Mouse (Mus musculus) neural tube, embryonic 15.5 days (tissue): Measurements from ENCODE around the gene Tcf20. TPM values are rescaled to one million over a fixed set of nuclear protein-coding genes. Genes with fewer than 3 reads are reported as not detected.

ENCODE experiments used
- ATAC-seq: fragments of 200-750 bp; cut with Nextera tagmentation; 2 replicates; pipeline ENCODE4 v1.8.0; 2017; ENCODE audit warnings: mild to moderate bottlenecking, moderate TSS enrichment, moderate library complexity; ENCODE audit not compliant: low FRiP score
- H3K27ac ChIP-seq: fragments of 300-500 bp; sonication (generic); replicated peaks from 2 replicates; pipeline ENCODE4 v1.5.1; 2015; ENCODE audit warnings: mild to moderate bottlenecking, inconsistent platforms
- H3K27me3 ChIP-seq: fragments of 300-500 bp; sonication (generic); replicated peaks from 2 replicates; pipeline ENCODE4 v1.6.1; 2015; ENCODE audit warnings: inconsistent platforms
- H3K36me3 ChIP-seq: fragments of 300-500 bp; sonication (generic); 2 replicates; pipeline ENCODE4 v1.6.1; 2015; ENCODE audit warnings: inconsistent platforms
- H3K4me1 ChIP-seq: fragments of 300-500 bp; sonication (generic); 2 replicates; pipeline ENCODE4 v1.6.1; 2015; ENCODE audit warnings: inconsistent platforms
- H3K4me2 ChIP-seq: fragments of 300-500 bp; sonication (generic); 2 replicates; pipeline ENCODE4 v1.6.1; 2015; ENCODE audit warnings: inconsistent platforms, mild to moderate bottlenecking, moderate library complexity
- H3K4me3 ChIP-seq: fragments of 300-500 bp; sonication (generic); replicated peaks from 2 replicates; pipeline ENCODE4 v1.5.1; 2015; ENCODE audit warnings: mild to moderate bottlenecking, inconsistent platforms
- H3K9ac ChIP-seq: fragments of 300-500 bp; sonication (generic); replicated peaks from 2 replicates; pipeline ENCODE4 v1.6.1; 2015; ENCODE audit warnings: mild to moderate bottlenecking, inconsistent platforms
- H3K9me3 ChIP-seq: fragments of 300-500 bp; sonication (generic); replicated peaks from 2 replicates; pipeline ENCODE4 v1.6.1; 2016; ENCODE audit warnings: inconsistent platforms
- WGBS: fragments of 180-500 bp; shearing (Covaris S2); methylation state at CpG from one replicate; pipeline ENCODE4 v1.1.7; 2015; ENCODE audit warnings: mixed read lengths; 5-methylcytosine and 5-hydroxymethylcytosine counted together
- polyA plus RNA-seq: library from polyadenylated mRNA; unstranded; fragments of >200 nt; fragmentation: Nextera tagmentation; extraction: Ambion mirVana; gene quantifications from 2 replicates; pipeline ENCODE4 v1.2.1, GENCODE M21; 2015

Gene Tcf20
- polyA plus RNA-seq, 1 experiment from 2014 or later = 11.2 TPM

GRCm38 (mm10) chr15:82922052-82922451 lies 65.6 kb downstream of the Tcf20 start:
- Histone ChIP-seq H3K4me1 (peaks cover 94% of the 10 kb centered on the region), H3K4me3 (no peak overlapping the region), H3K4me2 (peak overlapping the region; percentile 36), H3K36me3 (no peaks in the 10 kb centered on the region), H3K9me3 (no peaks in the 10 kb centered on the region), H3K27me3 (peaks cover 24% of the 10 kb centered on the region; the same call in 1 of the 2 replicates), H3K27ac (peak overlapping the region; percentile 71), H3K9ac (peak overlapping the region; percentile 5; the same call in 1 of the 2 replicates)
- ATAC-seq = peak; percentile 45
- WGBS = 15% methylated on average over 12 of the region's 12 CpGs

DNA sequence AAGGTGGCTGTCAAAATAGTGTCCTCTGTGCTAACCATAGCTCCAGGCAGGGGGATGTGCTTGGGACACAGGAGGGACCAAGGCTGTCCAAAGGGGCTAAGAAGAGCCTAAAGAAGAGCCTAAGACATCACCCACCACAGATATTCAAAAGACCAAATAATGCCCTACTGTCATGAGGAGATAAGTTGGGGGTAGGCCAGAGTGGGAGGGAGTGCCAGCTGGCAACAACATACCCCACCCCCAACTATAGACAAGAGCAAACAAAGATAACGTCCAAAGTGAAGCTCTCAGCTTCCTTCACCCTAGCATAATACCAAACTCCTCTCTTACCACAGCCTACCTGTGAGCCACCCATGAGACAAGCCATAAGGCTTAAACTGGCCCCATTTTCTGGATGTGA lies 66.1 kb downstream of the Tcf20 start:
- Histone ChIP-seq H3K9ac (peak overlapping the region; percentile 5; the same call in 1 of the 2 replicates), H3K9me3 (no peaks in the 10 kb centered on the region), H3K4me2 (peak overlapping the region; percentile 36), H3K27ac (peak overlapping the region; percentile 71), H3K4me1 (peaks cover 94% of the 10 kb centered on the region), H3K36me3 (no peaks in the 10 kb centered on the region), H3K27me3 (peaks cover 19% of the 10 kb centered on the region; the same call in 1 of the 2 replicates), H3K4me3 (no peak overlapping the region)
- WGBS = 35% methylated on average over 1 of the region's 1 CpGs
- ATAC-seq = no peak

- H3K36me3 ChIP-seq = no peaks in the 10 kb centered on the region
- H3K4me1 ChIP-seq = peaks cover 94% of the 10 kb centered on the region
- H3K9me3 ChIP-seq = no peaks in the 10 kb centered on the region
- no peak overlapping the region; the same call in 1 of the 2 replicates for H3K9ac ChIP-seq
- ATAC-seq = peak; percentile 9; the same call in 1 of the 2 replicates
- peaks cover 19% of the 10 kb centered on the region; the same call in 1 of the 2 replicates for H3K27me3 ChIP-seq
- WGBS = 5% methylated on average over 13 of the region's 13 CpGs
- H3K4me3 ChIP-seq = no peak overlapping the region
- peak overlapping the region; percentile 71 for H3K27ac ChIP-seq
- H3K4me2 ChIP-seq = peak overlapping the region; percentile 36
Measured at GRCm38 (mm10) chr15:82920895-82921515, 66.7 kb downstream of the Tcf20 start.

DNA sequence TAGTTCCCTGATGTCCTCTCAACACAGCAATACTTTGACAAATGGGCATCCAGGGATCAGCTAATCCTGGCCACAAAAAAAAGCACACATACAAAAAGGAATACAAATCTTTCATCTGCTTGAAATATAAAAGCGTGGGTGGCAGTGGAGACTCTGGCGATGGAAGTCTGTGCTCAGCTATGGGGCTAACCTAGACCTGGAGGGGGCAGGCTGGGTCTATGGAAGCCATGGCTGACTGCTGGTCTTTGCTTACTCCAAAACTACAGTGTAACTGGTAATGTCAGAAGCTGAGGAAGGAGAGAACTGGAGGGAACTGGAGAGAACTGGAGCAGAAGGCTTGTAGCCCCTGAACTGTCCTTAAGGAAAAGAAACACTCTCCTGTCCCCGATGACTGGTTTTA lies 69.7 kb downstream of the Tcf20 start:
- 58% methylated on average over 3 of the region's 3 CpGs for WGBS
- Histone ChIP-seq H3K4me1 (peaks cover 79% of the 10 kb centered on the region), H3K36me3 (no peaks in the 10 kb centered on the region), H3K4me2 (peak overlapping the region; percentile 54), H3K27ac (peak overlapping the region; percentile 85), H3K9me3 (no peaks in the 10 kb centered on the region), H3K4me3 (no peak overlapping the region), H3K27me3 (peaks cover 21% of the 10 kb centered on the region), H3K9ac (no peak overlapping the region)
- no peak for ATAC-seq

GRCm38 (mm10) chr15:82917207-82917844 lies 70.3 kb downstream of the Tcf20 start:
- Histone ChIP-seq H3K9me3 (no peaks in the 10 kb centered on the region), H3K27me3 (peaks cover 27% of the 10 kb centered on the region), H3K4me3 (peak overlapping the region; percentile 21; the same call in 1 of the 2 replicates), H3K9ac (0 out of 2 replicates have a peak overlapping the region, but pooled peaks have one; percentile 38), H3K27ac (peak overlapping the region; percentile 85), H3K4me2 (peak overlapping the region; percentile 54), H3K36me3 (no peaks in the 10 kb centered on the region), H3K4me1 (peaks cover 80% of the 10 kb centered on the region)
- 13% methylated on average over 28 of the region's 28 CpGs for WGBS
- peak; percentile 49 for ATAC-seq

- Histone ChIP-seq H3K4me2 (no peak overlapping the region), H3K36me3 (no peaks in the 10 kb centered on the region), H3K27ac (no peak overlapping the region), H3K9me3 (no peaks in the 10 kb centered on the region), H3K4me1 (peaks cover 72% of the 10 kb centered on the region), H3K9ac (no peak overlapping the region), H3K27me3 (peaks cover 35% of the 10 kb centered on the region), H3K4me3 (no peak overlapping the region)
- ATAC-seq = no peak
- 81% methylated on average over 3 of the region's 3 CpGs for WGBS
Measured at GRCm38 (mm10) chr15:82914455-82914854, 73.2 kb downstream of the Tcf20 start.

- Histone ChIP-seq H3K27me3 (peaks cover 33% of the 10 kb centered on the region), H3K9me3 (no peaks in the 10 kb centered on the region), H3K4me2 (peak overlapping the region; percentile 80), H3K4me3 (peak overlapping the region; percentile 35), H3K36me3 (no peaks in the 10 kb centered on the region), H3K27ac (peak overlapping the region; percentile 75), H3K9ac (peak overlapping the region; percentile 54), H3K4me1 (peaks cover 51% of the 10 kb centered on the region)
- peak; percentile 43 for ATAC-seq
- WGBS = 3% methylated on average over 13 of the region's 13 CpGs
Measured at GRCm38 (mm10) chr15:82911965-82912337, 75.7 kb downstream of the Tcf20 start.

GRCm38 (mm10) chr15:82911001-82911964 lies 76.4 kb downstream of the Tcf20 start:
- H3K27me3 ChIP-seq = peaks cover 33% of the 10 kb centered on the region
- no peaks in the 10 kb centered on the region for H3K9me3 ChIP-seq
- peak overlapping the region; percentile 35 for H3K4me3 ChIP-seq
- H3K27ac ChIP-seq = peak overlapping the region; percentile 75
- WGBS = 8% methylated on average over 44 of the region's 44 CpGs
- H3K4me1 ChIP-seq = peaks cover 50% of the 10 kb centered on the region
- peak overlapping the region; percentile 54 for H3K9ac ChIP-seq
- peak; percentile 63 for ATAC-seq
- H3K36me3 ChIP-seq = no peaks in the 10 kb centered on the region
- peak overlapping the region; percentile 80 for H3K4me2 ChIP-seq

GRCm38 (mm10) chr15:82910596-82910995 lies 77.1 kb downstream of the Tcf20 start:
- no peak for ATAC-seq

GRCm38 (mm10) chr15:82909791-82910190 lies 77.9 kb downstream of the Tcf20 start:
- Histone ChIP-seq H3K9ac (no peak overlapping the region), H3K4me3 (no peak overlapping the region), H3K4me1 (peaks cover 49% of the 10 kb centered on the region), H3K4me2 (no peak overlapping the region), H3K27me3 (peaks cover 33% of the 10 kb centered on the region), H3K9me3 (no peaks in the 10 kb centered on the region), H3K27ac (no peak overlapping the region), H3K36me3 (no peaks in the 10 kb centered on the region)
- ATAC-seq = no peak
- WGBS = 91% methylated on average over 4 of the region's 4 CpGs

More at GRCm38 (mm10) chr15:82910596-82910995, 77.1 kb downstream of the Tcf20 start:
- H3K27ac ChIP-seq = peak overlapping the region; percentile 75; the same call in 1 of the 2 replicates
- H3K36me3 ChIP-seq = no peaks in the 10 kb centered on the region
- H3K4me3 ChIP-seq = no peak overlapping the region
- no peak overlapping the region for H3K9ac ChIP-seq
- peaks cover 33% of the 10 kb centered on the region for H3K27me3 ChIP-seq
- H3K4me1 ChIP-seq = peaks cover 50% of the 10 kb centered on the region
- 71% methylated on average over 2 of the region's 2 CpGs for WGBS
- peak overlapping the region; percentile 80 for H3K4me2 ChIP-seq
- H3K9me3 ChIP-seq = no peaks in the 10 kb centered on the region

DNA sequence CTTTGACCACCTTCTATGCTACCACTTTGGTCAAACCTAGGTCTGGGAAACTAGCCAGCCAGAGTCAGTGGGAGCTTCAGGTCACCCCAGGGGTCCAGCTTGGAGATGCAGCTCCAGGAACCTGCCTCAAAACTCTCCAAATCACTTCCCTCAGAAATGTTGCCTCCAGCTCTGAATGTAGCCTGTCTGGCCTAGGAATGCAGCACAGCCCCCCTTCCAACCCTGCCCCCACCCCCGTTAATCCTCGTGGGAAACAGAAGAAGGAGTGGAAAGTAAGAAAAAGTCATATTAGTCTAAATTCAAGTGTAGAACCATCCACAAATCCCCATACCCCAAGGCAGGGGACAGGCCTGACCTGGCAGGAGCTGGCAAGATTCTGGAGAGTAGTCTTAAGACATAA lies 79.2 kb downstream of the Tcf20 start:
- Histone ChIP-seq H3K9me3 (no peaks in the 10 kb centered on the region), H3K4me3 (no peak overlapping the region), H3K27ac (no peak overlapping the region), H3K9ac (no peak overlapping the region), H3K4me2 (no peak overlapping the region), H3K27me3 (peaks cover 29% of the 10 kb centered on the region), H3K4me1 (peaks cover 55% of the 10 kb centered on the region), H3K36me3 (no peaks in the 10 kb centered on the region)
- WGBS = 49% methylated on average over 2 of the region's 2 CpGs
- no peak for ATAC-seq
